Mouse (Mus musculus) spleen, adult 2 months (tissue): ENCODE measurements around the gene Camta1.

Source experiments
- CTCF ChIP-seq: fragments of 200-500 bp; IDR thresholded peaks from 2 replicates; pipeline ENCODE4 v1.5.1; 2011; ENCODE audit warnings: mild to moderate bottlenecking, inconsistent platforms; ENCODE audit not compliant: insufficient read depth, insufficient read length, insufficient replicate concordance; ENCODE audit errors: extremely low read depth
- POLR2A ChIP-seq: fragments of 200-500 bp; IDR thresholded peaks from 2 replicates; pipeline ENCODE4 v1.6.1; 2011; ENCODE audit warnings: low read depth, low read length, inconsistent platforms

DNA sequence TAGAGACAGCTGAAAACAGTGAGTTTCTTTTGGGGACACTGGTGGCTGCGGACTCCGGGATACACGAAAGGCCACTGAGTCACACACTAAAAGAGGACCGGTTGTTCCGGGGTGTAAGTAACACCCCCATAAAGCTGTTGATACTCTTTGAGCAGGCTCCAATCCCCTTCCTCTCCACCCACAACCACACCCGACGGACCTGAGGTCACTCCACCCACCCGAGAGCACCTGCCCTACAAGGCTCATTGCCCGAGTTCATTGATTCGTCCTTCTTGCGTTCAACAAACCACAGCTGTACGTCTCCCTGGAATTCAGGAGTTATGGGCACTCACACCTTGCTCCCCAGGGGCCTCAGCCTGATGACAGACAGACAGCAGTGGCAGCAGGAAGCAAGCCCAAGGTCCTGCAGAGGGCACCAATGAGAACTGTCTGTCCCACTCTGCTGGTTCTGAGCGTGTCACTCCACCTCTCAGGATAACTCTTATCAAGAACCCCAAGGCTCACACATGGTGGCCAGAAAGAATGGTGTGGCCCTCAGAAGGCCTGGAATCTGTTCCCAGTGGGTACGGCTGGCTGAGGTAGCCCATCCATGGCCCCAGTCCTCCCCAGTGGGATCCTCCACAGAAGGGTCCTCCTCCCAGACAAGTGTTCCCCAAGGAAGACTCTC, 158.5 kb downstream of the Camta1 start:
- no peak for TF ChIP-seq CTCF
- no peak for TF ChIP-seq POLR2A
